Mouse (Mus musculus) left cerebral cortex, adult 11 months (tissue): ENCODE measurements around the gene Ciao1.
A peak's percentile ranks its signal among the peaks of the same experiment; 100 is the strongest.
"Not testable (repeated sequence)": the region's sequence is repeated elsewhere in the genome, so short reads cannot be mapped to it uniquely, and the experiment has no call there.

Source experiments
- DNase-seq: peaks from one replicate; pipeline ENCODE4 v3.0.0; 2022; ENCODE audit warnings: low spot score

Ciao1 gene

GRCm38 (mm10) chr2:127247592-127248333 is at the start of gene Ciao1, which contains the start of gene Tmem127:
TSS of gene Ciao1 (minus strand) at chr2:127247816.
TSS of gene Tmem127 (plus strand) at chr2:127247908.
- peak; percentile 95 for DNase-seq

- no peak for DNase-seq
Observed at GRCm38 (mm10) chr2:127297001-127297805, 49.6 kb upstream of the Ciao1 start.

- DNase-seq: no peak
Observed at GRCm38 (mm10) chr2:127292250-127292649, 44.6 kb upstream of the Ciao1 start.

- no peak for DNase-seq
Observed at GRCm38 (mm10) chr2:127278162-127278561, 30.5 kb upstream of the Ciao1 start.

GRCm38 (mm10) chr2:127275551-127276320 is 28.1 kb upstream of the Ciao1 start:
- no peak for DNase-seq

- no peak for DNase-seq
Observed at GRCm38 (mm10) chr2:127274590-127274989, 27.0 kb upstream of the Ciao1 start.

GRCm38 (mm10) chr2:127272806-127273205 is 25.2 kb upstream of the Ciao1 start:
- no peak for DNase-seq

GRCm38 (mm10) chr2:127272049-127272448 is 24.4 kb upstream of the Ciao1 start:
- DNase-seq: not testable (repeated sequence)

GRCm38 (mm10) chr2:127271042-127271515 is 23.5 kb upstream of the Ciao1 start:
- DNase-seq: no peak

GRCm38 (mm10) chr2:127270300-127271041 is 22.9 kb upstream of the Ciao1 start:
- DNase-seq: peak; percentile 81

- peak; percentile 94 for DNase-seq
Observed at GRCm38 (mm10) chr2:127269491-127270299, 22.1 kb upstream of the Ciao1 start, which contains the start of gene Stard7. TSS of gene Stard7 (plus strand) at chr2:127270218.

GRCm38 (mm10) chr2:127267854-127268253 is 20.2 kb upstream of the Ciao1 start:
- no peak for DNase-seq

- DNase-seq: no peak
Observed at GRCm38 (mm10) chr2:127262480-127262879, 14.9 kb upstream of the Ciao1 start.

GRCm38 (mm10) chr2:127259340-127259739 is 11.7 kb upstream of the Ciao1 start:
- no peak for DNase-seq

- no peak for DNase-seq
Observed at GRCm38 (mm10) chr2:127255294-127255693, 7.7 kb upstream of the Ciao1 start.

- no peak for DNase-seq
Observed at GRCm38 (mm10) chr2:127254604-127255134, 7.1 kb upstream of the Ciao1 start.

- DNase-seq: no peak
Observed at GRCm38 (mm10) chr2:127252787-127253186, 5.2 kb upstream of the Ciao1 start.

- no peak for DNase-seq
Observed at GRCm38 (mm10) chr2:127251880-127252527, 4.4 kb upstream of the Ciao1 start.

GRCm38 (mm10) chr2:127251457-127251856 is 3.8 kb upstream of the Ciao1 start:
- DNase-seq: no peak
